Mouse (Mus musculus) erythroblast, embryonic 14.5 days (primary cell): ENCODE measurements around the gene Aagab.

Source experiments
- GATA1 ChIP-seq: IDR thresholded peaks from 2 replicates; pipeline ENCODE4 v1.6.1; 2012; ENCODE audit warnings: low read length, inconsistent platforms, mixed read lengths
- TAL1 ChIP-seq: IDR thresholded peaks from 3 replicates; pipeline ENCODE4 v1.6.1; 2012; ENCODE audit warnings: low read length, inconsistent platforms, mixed read lengths

DNA sequence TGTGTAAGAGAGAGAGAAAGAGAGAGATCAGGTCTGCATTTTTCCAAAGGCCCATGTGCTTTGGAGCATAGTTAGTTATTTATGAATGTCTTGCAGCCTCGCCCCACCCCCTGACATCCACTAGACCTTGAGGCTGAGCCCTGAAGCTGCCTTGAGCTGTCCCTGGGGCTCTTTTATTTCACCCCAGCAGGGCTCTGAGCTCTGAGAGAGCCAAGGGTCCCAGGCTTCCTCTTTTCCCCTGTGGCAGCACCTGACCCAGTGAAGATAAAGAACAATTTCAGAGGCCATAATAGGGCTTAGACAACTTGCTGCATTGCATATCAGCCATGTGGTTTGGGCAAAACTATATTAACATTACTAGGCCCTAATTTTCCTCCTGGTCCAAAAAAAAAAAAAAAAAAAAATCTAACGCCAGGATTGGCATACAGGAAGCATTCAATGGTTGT is 61.9 kb downstream of the Aagab start:
- TF ChIP-seq TAL1 = no peak
- TF ChIP-seq GATA1 = no peak
